Mouse (Mus musculus): ENCODE results near the gene Snf8. TPM values are rescaled to one million over a fixed set of nuclear protein-coding genes. Genes with fewer than 3 reads are reported as not detected.

The Snf8 gene
- polyA plus RNA-seq (2015; fragmentation: Nextera tagmentation; extraction: Ambion mirVana) = 120 and 132 TPM in 2 replicates

DNA sequence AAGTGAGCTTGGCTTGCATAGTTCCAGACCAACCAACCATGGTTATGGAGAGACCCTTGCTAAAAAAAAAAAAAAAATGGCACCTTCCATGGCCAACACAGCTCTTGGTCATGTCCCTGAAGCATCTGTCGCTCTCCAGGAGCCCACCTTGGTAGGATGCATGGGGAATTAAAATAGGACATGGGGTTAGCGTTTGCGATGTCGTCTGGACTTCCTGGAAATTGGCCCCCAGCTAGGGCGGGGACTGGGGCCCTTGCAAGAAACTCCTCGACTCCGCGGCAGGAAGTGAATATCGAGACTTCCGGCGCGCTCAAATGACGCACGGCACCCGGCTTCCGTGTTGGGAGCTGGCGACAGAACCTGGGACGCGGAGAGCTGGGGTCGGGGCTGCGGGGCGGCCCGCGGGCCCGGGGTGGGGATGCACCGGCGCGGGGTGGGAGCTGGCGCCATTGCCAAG, at the start of gene Snf8:
Gene Snf8 (plus strand): TSS at position 290 of the 457 bp plus-strand sequence.
- peak; percentile 92 for ATAC-seq
- Histone ChIP-seq H3K4me3 (ENCODE audit: low read length) (peak within 1 kb of the TSS; percentile 52), H3K27me3 (replicated peaks; ENCODE audit: control insufficient read depth, insufficient read depth, low read length) (no peaks in the 10 kb centered on the region), H3K36me3 (ENCODE audit: control insufficient read depth, insufficient read depth, low read length) (no peaks in the 10 kb centered on the region; the same call in none of the 2 replicates), H3K9me3 (ENCODE audit: control insufficient read depth, low read length) (no peaks in the 10 kb centered on the region), H3K4me1 (ENCODE audit: control insufficient read depth, insufficient read depth, low read depth, low read length) (peaks cover 10% of the 10 kb centered on the region), H3K9ac (ENCODE audit: low read depth, low read length) (peak within 1 kb of the TSS; percentile 65), H3K4me2 (ENCODE audit: low read length) (peak within 1 kb of the TSS; percentile 87), H3K27ac (ENCODE audit: low read depth, low read length) (peak within 1 kb of the TSS; percentile 69; the same call in 1 of the 2 replicates)
- under 1% methylated on average over 29 of the region's 29 CpGs for WGBS

DNA sequence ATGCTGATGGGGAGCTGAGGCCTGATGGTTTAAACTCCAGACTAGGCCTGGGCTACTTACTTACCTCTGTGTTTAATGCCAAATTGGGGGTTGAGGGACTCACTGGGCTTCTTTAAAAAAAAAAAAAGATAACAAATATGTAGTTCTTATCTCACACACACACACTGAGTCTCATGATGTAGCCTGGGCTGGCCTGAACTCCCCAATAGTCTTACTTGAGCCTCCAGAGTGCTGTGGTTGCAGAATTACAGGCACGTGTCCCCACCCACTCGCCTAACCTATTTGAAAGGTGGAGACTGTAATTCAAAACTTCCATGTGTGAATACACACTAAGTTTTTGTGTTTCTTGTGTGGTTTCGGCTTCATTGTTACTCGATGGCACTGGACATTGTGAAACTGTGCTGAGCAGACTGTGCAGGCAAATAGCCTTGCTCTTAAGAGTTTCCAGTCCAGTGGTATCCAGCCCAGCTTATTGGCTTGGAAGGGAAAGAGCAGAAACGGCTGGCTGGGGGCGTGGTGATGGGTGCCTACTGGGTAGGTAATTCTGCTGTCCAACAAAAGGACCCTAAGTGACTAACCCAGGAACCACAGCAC, 46.7 kb upstream of the Snf8 start:
- no peak overlapping the region for H3K4me3 ChIP-seq (ENCODE audit: low read length)

DNA sequence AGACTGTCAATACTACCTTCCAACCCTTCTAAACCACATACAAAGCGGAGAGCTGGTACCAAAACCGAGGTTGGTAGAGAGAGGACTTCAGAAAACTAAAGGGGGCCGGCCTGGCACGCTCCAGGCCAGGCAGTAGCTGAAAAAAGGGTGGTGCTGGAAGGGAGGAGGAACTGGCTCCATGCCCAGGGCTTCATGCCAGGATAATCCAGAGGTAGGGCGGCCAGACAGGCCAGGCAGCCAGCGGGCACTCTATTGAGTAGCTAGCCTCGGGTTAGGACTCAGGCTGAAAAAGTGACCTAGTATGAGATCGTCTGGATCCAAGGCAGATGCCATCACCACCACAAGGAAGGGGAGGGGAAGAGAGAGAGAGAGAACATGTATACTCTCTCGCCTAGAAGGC, 46.2 kb upstream of the Snf8 start:
- H3K4me3 ChIP-seq (ENCODE audit: low read length) = no peak overlapping the region
- H3K4me1 ChIP-seq (ENCODE audit: control insufficient read depth, insufficient read depth, low read depth, low read length) = peaks cover 21% of the 10 kb centered on the region
- ATAC-seq = peak; percentile 73; the same call in 1 of the 2 replicates
- peak overlapping the region; percentile 1; the same call in 1 of the 2 replicates for H3K4me2 ChIP-seq (ENCODE audit: low read length)
- 31% methylated on average over 9 of the region's 9 CpGs for WGBS
- no peaks in the 10 kb centered on the region for H3K27me3 ChIP-seq (replicated peaks; ENCODE audit: control insufficient read depth, insufficient read depth, low read length)
- H3K9me3 ChIP-seq (ENCODE audit: control insufficient read depth, low read length) = no peaks in the 10 kb centered on the region
- H3K9ac ChIP-seq (ENCODE audit: low read depth, low read length) = 0 out of 2 replicates have a peak overlapping the region, but pooled peaks have one; percentile 9
- H3K36me3 ChIP-seq (ENCODE audit: control insufficient read depth, insufficient read depth, low read length) = no peaks in the 10 kb centered on the region
- H3K27ac ChIP-seq (ENCODE audit: low read depth, low read length) = peak overlapping the region; percentile 35; the same call in 1 of the 2 replicates

More for the DNA sequence above, 46.7 kb upstream of the Snf8 start:
- H3K9me3 ChIP-seq (ENCODE audit: control insufficient read depth, low read length) = no peaks in the 10 kb centered on the region
- no peaks in the 10 kb centered on the region for H3K36me3 ChIP-seq (ENCODE audit: control insufficient read depth, insufficient read depth, low read length)
- H3K4me2 ChIP-seq (ENCODE audit: low read length) = no peak overlapping the region
- H3K27me3 ChIP-seq (replicated peaks; ENCODE audit: control insufficient read depth, insufficient read depth, low read length) = no peaks in the 10 kb centered on the region
- H3K27ac ChIP-seq (ENCODE audit: low read depth, low read length) = peak overlapping the region; percentile 35; the same call in 1 of the 2 replicates
- 0 out of 2 replicates have a peak overlapping the region, but pooled peaks have one; percentile 9 for H3K9ac ChIP-seq (ENCODE audit: low read depth, low read length)
- 71% methylated on average over 6 of the region's 6 CpGs for WGBS
- ATAC-seq = no peak
- peaks cover 21% of the 10 kb centered on the region for H3K4me1 ChIP-seq (ENCODE audit: control insufficient read depth, insufficient read depth, low read depth, low read length)

DNA sequence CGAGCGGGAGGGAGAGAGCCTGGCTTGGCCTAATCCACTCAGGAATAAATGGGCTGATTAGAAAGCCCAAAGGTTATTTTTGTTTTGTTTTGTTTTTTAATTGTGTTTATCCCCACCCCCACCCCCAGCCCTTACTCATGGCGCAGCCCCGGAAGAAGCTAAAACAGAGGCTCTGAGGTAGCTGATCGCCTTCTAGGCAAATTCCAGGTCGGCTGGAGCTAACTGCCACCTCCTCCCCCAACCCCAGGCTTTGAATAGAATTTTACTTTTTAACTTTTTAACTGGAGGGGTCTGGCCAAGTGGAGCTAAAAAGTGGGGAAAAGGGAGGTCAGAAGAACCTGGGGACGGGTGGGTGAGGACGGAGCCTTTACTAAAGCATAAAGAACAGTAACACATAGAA, 44.8 kb upstream of the Snf8 start:
- Histone ChIP-seq H3K27me3 (replicated peaks; ENCODE audit: control insufficient read depth, insufficient read depth, low read length) (no peaks in the 10 kb centered on the region), H3K36me3 (ENCODE audit: control insufficient read depth, insufficient read depth, low read length) (0 out of 2 replicates have a peak, but pooled peaks cover 2% of the 10 kb centered on the region), H3K9ac (ENCODE audit: low read depth, low read length) (no peak overlapping the region), H3K9me3 (ENCODE audit: control insufficient read depth, low read length) (no peaks in the 10 kb centered on the region; the same call in 1 of the 2 replicates), H3K4me2 (ENCODE audit: low read length) (no peak overlapping the region; the same call in 1 of the 2 replicates), H3K27ac (ENCODE audit: low read depth, low read length) (no peak overlapping the region), H3K4me3 (ENCODE audit: low read length) (no peak overlapping the region), H3K4me1 (ENCODE audit: control insufficient read depth, insufficient read depth, low read depth, low read length) (peaks cover 21% of the 10 kb centered on the region)
- no peak for ATAC-seq
- WGBS = 57% methylated on average over 8 of the region's 8 CpGs

DNA sequence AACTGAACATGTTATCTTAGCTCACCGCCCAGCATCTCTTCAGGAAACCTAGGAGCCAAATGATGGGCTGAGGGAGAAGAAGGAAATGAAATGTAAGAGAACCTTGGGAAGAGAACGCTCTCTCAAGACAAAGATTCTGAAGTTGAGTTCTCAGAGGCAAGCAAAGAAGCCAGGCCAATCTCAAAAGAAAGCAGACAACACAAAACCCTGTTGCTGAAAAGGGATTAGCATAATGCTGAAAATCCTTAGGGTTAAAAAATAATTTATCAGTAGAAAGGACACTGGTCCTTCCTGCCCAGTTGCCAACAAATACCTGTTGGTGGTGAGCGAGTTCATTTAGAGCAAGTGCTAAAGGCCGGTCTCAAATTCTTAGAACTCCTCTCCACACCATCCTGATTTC, 44.3 kb upstream of the Snf8 start:
- ATAC-seq = no peak
- peak overlapping the region; percentile 91 for H3K9ac ChIP-seq (ENCODE audit: low read depth, low read length)

DNA sequence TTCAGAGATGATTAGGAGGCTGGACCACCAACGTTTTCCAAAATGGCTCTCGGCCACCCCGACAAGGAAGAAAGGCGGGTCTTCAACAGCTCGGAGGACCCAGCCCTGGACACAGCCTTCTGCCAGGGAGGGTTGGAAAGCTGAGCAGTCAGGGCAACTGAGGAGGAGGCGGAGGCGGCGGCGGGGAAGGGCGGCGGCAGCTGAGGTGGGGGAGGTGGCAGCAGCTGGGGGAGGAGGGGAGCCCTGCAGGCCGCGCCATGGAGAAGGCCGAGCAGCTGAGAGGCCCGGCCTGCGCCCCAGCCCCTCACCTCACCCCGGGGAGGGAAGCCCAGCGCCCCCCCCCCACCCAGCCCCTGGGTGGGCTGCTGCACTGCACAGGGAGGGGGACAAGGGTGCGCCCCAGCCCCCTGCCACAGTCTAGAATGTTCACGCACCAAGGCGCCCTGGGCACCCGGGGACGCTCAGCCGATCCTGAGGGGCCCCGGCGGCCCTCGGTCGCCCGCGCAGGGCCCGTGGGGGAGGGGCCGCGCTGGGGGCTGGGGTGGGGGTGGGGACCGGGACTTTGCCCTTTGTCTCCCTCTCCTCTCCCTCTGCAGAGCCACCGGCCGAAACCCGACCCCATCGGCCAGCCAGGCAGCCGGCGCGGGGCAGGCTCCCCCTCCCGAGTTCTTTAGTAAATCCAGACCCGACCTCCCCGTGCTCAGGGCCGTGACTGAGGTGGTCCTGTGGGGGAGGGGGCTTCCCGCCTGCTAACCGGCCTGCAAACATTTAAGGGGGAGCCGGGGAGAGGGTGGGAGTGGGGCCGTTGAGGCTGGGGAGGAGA, 43.6 kb upstream of the Snf8 start:
- peaks cover 21% of the 10 kb centered on the region for H3K4me1 ChIP-seq (ENCODE audit: control insufficient read depth, insufficient read depth, low read depth, low read length)
- ATAC-seq = peak; percentile 78
- peak overlapping the region; percentile 60 for H3K4me3 ChIP-seq (ENCODE audit: low read length)
- no peaks in the 10 kb centered on the region; the same call in 1 of the 2 replicates for H3K9me3 ChIP-seq (ENCODE audit: control insufficient read depth, low read length)
- 0 out of 2 replicates have a peak, but pooled peaks cover 2% of the 10 kb centered on the region for H3K36me3 ChIP-seq (ENCODE audit: control insufficient read depth, insufficient read depth, low read length)
- H3K27me3 ChIP-seq (replicated peaks; ENCODE audit: control insufficient read depth, insufficient read depth, low read length) = no peaks in the 10 kb centered on the region
- H3K9ac ChIP-seq (ENCODE audit: low read depth, low read length) = peak overlapping the region; percentile 91
- 5% methylated on average over 41 of the region's 49 CpGs for whole genome bisulfite sequencing
- peak overlapping the region; percentile 97 for H3K4me2 ChIP-seq (ENCODE audit: low read length)
- peak overlapping the region; percentile 80 for H3K27ac ChIP-seq (ENCODE audit: low read depth, low read length)

More for the DNA sequence above, 44.3 kb upstream of the Snf8 start:
- Histone ChIP-seq H3K27ac (ENCODE audit: low read depth, low read length) (peak overlapping the region; percentile 80), H3K4me1 (ENCODE audit: control insufficient read depth, insufficient read depth, low read depth, low read length) (peaks cover 21% of the 10 kb centered on the region), H3K9me3 (ENCODE audit: control insufficient read depth, low read length) (no peaks in the 10 kb centered on the region; the same call in 1 of the 2 replicates), H3K27me3 (replicated peaks; ENCODE audit: control insufficient read depth, insufficient read depth, low read length) (no peaks in the 10 kb centered on the region), H3K36me3 (ENCODE audit: control insufficient read depth, insufficient read depth, low read length) (0 out of 2 replicates have a peak, but pooled peaks cover 2% of the 10 kb centered on the region), H3K4me3 (ENCODE audit: low read length) (peak overlapping the region; percentile 60), H3K4me2 (ENCODE audit: low read length) (peak overlapping the region; percentile 97)
- 46% methylated on average over 4 of the region's 4 CpGs for WGBS

DNA sequence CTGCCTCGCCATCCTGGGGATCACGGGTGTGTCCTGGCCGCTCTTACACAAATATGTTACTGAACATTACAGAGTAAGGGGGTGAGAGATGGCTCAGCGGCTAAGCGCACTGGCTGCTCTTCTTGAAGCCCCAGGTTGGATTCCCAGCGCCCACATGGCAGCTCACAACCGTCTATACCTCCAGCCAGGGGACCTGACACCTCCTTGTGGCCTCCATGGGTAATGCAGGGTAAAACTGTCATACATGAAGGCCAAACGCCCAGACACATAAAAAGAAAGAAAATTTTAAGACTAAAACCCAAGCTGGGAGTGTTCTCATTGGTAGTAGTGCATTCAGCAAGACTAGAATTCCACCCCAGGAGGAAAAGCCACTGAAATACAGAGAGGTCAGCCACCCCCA, 40.5 kb upstream of the Snf8 start:
- WGBS = 96% methylated on average over 8 of the region's 8 CpGs
- no peak for ATAC-seq
- H3K36me3 ChIP-seq (ENCODE audit: control insufficient read depth, insufficient read depth, low read length) = 0 out of 2 replicates have a peak, but pooled peaks cover 2% of the 10 kb centered on the region
- H3K9me3 ChIP-seq (ENCODE audit: control insufficient read depth, low read length) = no peaks in the 10 kb centered on the region; the same call in 1 of the 2 replicates
- H3K27me3 ChIP-seq (replicated peaks; ENCODE audit: control insufficient read depth, insufficient read depth, low read length) = no peaks in the 10 kb centered on the region
- H3K27ac ChIP-seq (ENCODE audit: low read depth, low read length) = no peak overlapping the region
- peaks cover 15% of the 10 kb centered on the region for H3K4me1 ChIP-seq (ENCODE audit: control insufficient read depth, insufficient read depth, low read depth, low read length)
- H3K9ac ChIP-seq (ENCODE audit: low read depth, low read length) = no peak overlapping the region
- no peak overlapping the region for H3K4me2 ChIP-seq (ENCODE audit: low read length)
- no peak overlapping the region for H3K4me3 ChIP-seq (ENCODE audit: low read length)

DNA sequence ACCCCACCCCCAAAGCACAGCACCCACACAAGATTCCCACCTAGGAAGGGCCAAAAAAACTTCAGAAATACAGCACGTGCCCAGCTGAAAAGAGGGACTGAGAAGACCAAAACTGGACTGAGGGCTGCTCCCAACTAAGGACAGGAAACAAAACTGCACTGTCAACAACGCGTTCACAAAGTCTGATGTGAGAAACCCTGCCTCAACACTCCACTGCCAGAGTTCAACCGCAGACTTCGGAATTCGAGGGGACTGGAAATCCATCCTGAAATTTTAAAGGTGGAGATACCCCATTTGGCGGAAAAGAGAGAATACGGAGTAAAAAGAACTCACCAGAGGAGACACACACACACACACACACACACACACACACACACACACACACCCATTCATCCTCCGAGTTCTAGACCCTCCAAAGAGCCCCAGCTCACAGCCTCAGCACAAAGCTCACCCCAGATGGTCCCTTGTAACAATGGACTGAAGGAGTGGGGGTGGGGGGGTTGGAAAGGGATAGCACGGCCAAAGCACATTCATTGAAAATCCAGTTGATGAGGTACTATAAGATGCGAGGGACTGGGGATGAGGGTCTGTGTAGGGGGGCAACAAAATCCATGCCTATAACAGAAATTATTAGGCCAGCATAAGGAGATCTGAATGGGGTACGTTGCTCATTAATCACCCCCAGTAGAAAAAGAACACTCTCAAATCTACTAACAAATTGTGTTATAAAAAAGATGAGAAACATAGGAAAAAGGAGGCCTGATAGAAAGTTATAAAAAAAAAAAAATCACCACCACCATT, 31.4 kb upstream of the Snf8 start:
- peak overlapping the region; percentile 88 for H3K4me2 ChIP-seq (ENCODE audit: low read length)
- H3K27me3 ChIP-seq (replicated peaks; ENCODE audit: control insufficient read depth, insufficient read depth, low read length) = no peaks in the 10 kb centered on the region
- peak overlapping the region; percentile 27 for H3K4me3 ChIP-seq (ENCODE audit: low read length)
- peak overlapping the region; percentile 43; the same call in 1 of the 2 replicates for H3K9ac ChIP-seq (ENCODE audit: low read depth, low read length)
- 4% methylated on average over 12 of the region's 12 CpGs for WGBS
- no peak overlapping the region for H3K27ac ChIP-seq (ENCODE audit: low read depth, low read length)
- H3K4me1 ChIP-seq (ENCODE audit: control insufficient read depth, insufficient read depth, low read depth, low read length) = peaks cover 9% of the 10 kb centered on the region
- no peaks in the 10 kb centered on the region for H3K9me3 ChIP-seq (ENCODE audit: control insufficient read depth, low read length)
- H3K36me3 ChIP-seq (ENCODE audit: control insufficient read depth, insufficient read depth, low read length) = no peaks in the 10 kb centered on the region
- no peak for ATAC-seq

Measured in hindbrain, embryonic 16.5 days (tissue).